In genomic region chr11:98971316-98972031, GRCm38 (mm10) we compare ENCODE assay signal across 8 mouse cellular contexts. TPM values are rescaled to one million over a fixed set of nuclear protein-coding genes. Genes with fewer than 3 reads are reported as not detected.
A peak's percentile ranks its signal among the peaks of the same experiment; 100 is the strongest.
DNase-seq lines count a peak whose midpoint lies in the region; ATAC-seq lines count a peak whose summit lies in the region.

No protein-coding gene starts in this region.

- intact Hi-C loops in left cerebral cortex, postnatal 4 days (cut with DNase I) = loop anchor here (5.0 to 10.0 kb wide), 2 partner anchors 49 to 173 kb away; no protein-coding TSS in a partner anchor
- intact Hi-C loops in left cerebral cortex, postnatal 36 days (cut with DNase I) = loop anchor here (1.0 kb wide), 1 partner anchor 49 kb away; no protein-coding TSS in a partner anchor

- peaks cover 23% of the 10 kb centered on the region for H3K27me3 ChIP-seq in forebrain, embryonic 10.5 days (ENCODE audit: poor library complexity, severe bottlenecking)
- H3K27me3 ChIP-seq in neural tube, embryonic 14.5 days (ENCODE audit: control insufficient read depth, insufficient read depth, low read length) = no peaks in the 10 kb centered on the region

- ATAC-seq in neural tube, embryonic 14.5 days (ENCODE audit: low read depth) = no peak

- peak overlapping the region; percentile 18; the same call in 1 of the 2 replicates for H3K4me2 ChIP-seq in neural tube, embryonic 14.5 days (ENCODE audit: low read depth, low read length)

- DNase-seq in left cerebral cortex, postnatal 4 days = peak; percentile 90
- no peak for DNase-seq in left cerebral cortex, adult 11 months (ENCODE audit: low spot score)
- peak; percentile 57 for DNase-seq in adrenal gland, adult 8-10 months
- no peak for DNase-seq in forebrain, embryonic 10.5 days (ENCODE audit: extremely low spot score, low spot score)
- peak; percentile 21 for DNase-seq in induced T-regulatory cell, adult 2 months (ENCODE audit: low read depth)
- no peak for DNase-seq in urinary bladder, postnatal 4 days (ENCODE audit: low spot score in 2 of 2)
- DNase-seq in left cerebral cortex, postnatal 36 days (ENCODE audit: low spot score in 2 of 2) = no peak

- H3K4me1 ChIP-seq in forebrain, embryonic 10.5 days = peaks cover 52% of the 10 kb centered on the region
- H3K4me1 ChIP-seq in neural tube, embryonic 14.5 days (ENCODE audit: control insufficient read depth, insufficient read depth, low read length) = peaks cover 52% of the 10 kb centered on the region

- no peak overlapping the region for H3K4me3 ChIP-seq in forebrain, embryonic 10.5 days
- no peak overlapping the region for H3K4me3 ChIP-seq in neural tube, embryonic 14.5 days (ENCODE audit: low read depth, low read length)

- no peaks in the 10 kb centered on the region for H3K9me3 ChIP-seq in forebrain, embryonic 10.5 days
- no peaks in the 10 kb centered on the region for H3K9me3 ChIP-seq in neural tube, embryonic 14.5 days (ENCODE audit: control insufficient read depth, low read length)

- peak overlapping the region; percentile 84 for H3K27ac ChIP-seq in forebrain, embryonic 10.5 days
- H3K27ac ChIP-seq in neural tube, embryonic 14.5 days (ENCODE audit: low read depth, low read length) = peak overlapping the region; percentile 84

- WGBS in forebrain, embryonic 10.5 days = 91% methylated on average over 23 of the region's 23 CpGs
- WGBS in neural tube, embryonic 14.5 days = 42% methylated on average over 23 of the region's 23 CpGs

- H3K36me3 ChIP-seq in forebrain, embryonic 10.5 days (replicated peaks) = peaks cover 76% of the 10 kb centered on the region
- peaks cover 13% of the 10 kb centered on the region for H3K36me3 ChIP-seq in neural tube, embryonic 14.5 days (ENCODE audit: control insufficient read depth, insufficient read depth, low read length)

- H3K9ac ChIP-seq in neural tube, embryonic 14.5 days (replicated peaks; ENCODE audit: low read depth, low read length) = peak overlapping the region; percentile 32; the same call in 1 of the 2 replicates

RNA-seq across cellular contexts. Expression of gene Gjd3, which starts 11.3 kb away (rescaled TPM):
- total RNA-seq in left cerebral cortex, postnatal 4 days (2021) = 1 to 10 TPM; 2.2 to 3.4 TPM
- total RNA-seq in adrenal gland, adult 8-10 months (2022) = not detected
- polyA plus RNA-seq in forebrain, embryonic 10.5 days (2016; fragmentation: Nextera tagmentation; extraction: Ambion mirVana) = 0.20 and 0.24 TPM in 2 replicates
- polyA plus RNA-seq in neural tube, embryonic 14.5 days (2014; fragmentation: Nextera tagmentation; extraction: Ambion mirVana) = 0.89 and 2.2 TPM in 2 replicates
- total RNA-seq in left cerebral cortex, postnatal 36 days (2021) = 1 to 10 TPM; 2.0 TPM

RNA-seq across cellular contexts. Expression of gene Rara, which starts 43.9 kb away (rescaled TPM):
- total RNA-seq in left cerebral cortex, postnatal 4 days (2021) = 10 to 100 TPM; 20.3 to 21.5 TPM
- 10 to 100 TPM; 21.3 to 36.8 (median 30.8) TPM for total RNA-seq in adrenal gland, adult 8-10 months (2022)
- polyA plus RNA-seq in forebrain, embryonic 10.5 days (2016; fragmentation: Nextera tagmentation; extraction: Ambion mirVana) = 16.9 and 19.3 TPM in 2 replicates
- 22.1 and 22.3 TPM in 2 replicates for polyA plus RNA-seq in neural tube, embryonic 14.5 days (2014; fragmentation: Nextera tagmentation; extraction: Ambion mirVana)
- total RNA-seq in left cerebral cortex, postnatal 36 days (2021) = 10 to 100 TPM; 10.5 to 11.6 TPM

RNA-seq across cellular contexts. Expression of gene Top2a, which starts 52.5 kb away (rescaled TPM):
- total RNA-seq in left cerebral cortex, postnatal 4 days (2021) = 10 to 100 TPM; 28.2 to 28.4 TPM
- total RNA-seq in adrenal gland, adult 8-10 months (2022) = 1 to 10 TPM; 3.1 to 8.3 (median 6.1) TPM
- 366 and 373 TPM in 2 replicates for polyA plus RNA-seq in forebrain, embryonic 10.5 days (2016; fragmentation: Nextera tagmentation; extraction: Ambion mirVana)
- polyA plus RNA-seq in neural tube, embryonic 14.5 days (2014; fragmentation: Nextera tagmentation; extraction: Ambion mirVana) = 18.3 and 24.8 TPM in 2 replicates
- total RNA-seq in left cerebral cortex, postnatal 36 days (2021) = 1 to 10 TPM in 1 of 2 experiments, under 1 TPM in 1; 0.66 to 1.8 TPM

Comparison
In these comparisons a context has a peak if more than half of its experiments do, and no peak if none do; other contexts are left out.
1. DNase-seq: peak in left cerebral cortex, postnatal 4 days (single experiment), adrenal gland, adult 8-10 months (single experiment) and induced T-regulatory cell, adult 2 months (single experiment); none in left cerebral cortex, adult 11 months (single experiment), forebrain, embryonic 10.5 days (single experiment), urinary bladder, postnatal 4 days (0 of 2) and left cerebral cortex, postnatal 36 days (0 of 2).